Mouse (Mus musculus): ENCODE results near the gene Nudc.

Nudc gene

DNA sequence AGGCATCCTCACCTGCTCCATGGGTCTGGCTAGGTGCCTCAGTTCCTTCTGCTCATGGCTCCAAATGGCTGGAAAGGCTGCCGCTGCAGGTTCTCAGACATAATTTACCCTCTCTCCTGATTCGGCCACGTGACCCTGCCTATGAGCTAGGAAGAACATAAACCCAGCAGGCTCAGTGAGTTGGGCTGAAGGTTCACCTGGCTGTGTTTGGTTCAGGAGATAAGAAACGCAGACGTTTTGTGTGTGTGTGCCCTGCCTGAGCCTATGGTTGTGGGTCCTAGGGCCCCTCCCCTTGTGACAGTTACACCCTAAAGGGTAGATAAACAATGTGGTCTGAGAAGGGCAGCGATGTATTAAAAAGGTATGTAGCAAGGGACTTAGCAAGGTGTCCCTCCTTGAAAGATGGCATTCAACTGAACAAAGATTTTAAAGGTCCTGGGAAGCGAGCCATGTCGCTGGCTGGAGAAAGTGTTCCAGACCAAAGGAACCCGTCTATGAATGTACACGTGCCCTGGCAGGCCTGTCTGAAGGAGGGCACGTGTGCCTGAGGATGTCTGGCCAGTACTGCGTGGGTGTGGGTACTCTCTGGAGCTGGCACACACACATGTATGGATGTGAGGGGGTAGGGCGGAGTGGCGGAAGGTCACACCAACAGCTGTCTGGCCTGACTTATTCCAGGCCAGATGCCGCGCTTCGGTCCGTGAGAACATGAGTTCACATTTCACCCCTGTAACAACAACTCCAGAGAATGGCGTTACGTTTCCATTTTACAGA is 57.0 kb downstream of the Nudc start:
- no peak for DNase-seq

DNA sequence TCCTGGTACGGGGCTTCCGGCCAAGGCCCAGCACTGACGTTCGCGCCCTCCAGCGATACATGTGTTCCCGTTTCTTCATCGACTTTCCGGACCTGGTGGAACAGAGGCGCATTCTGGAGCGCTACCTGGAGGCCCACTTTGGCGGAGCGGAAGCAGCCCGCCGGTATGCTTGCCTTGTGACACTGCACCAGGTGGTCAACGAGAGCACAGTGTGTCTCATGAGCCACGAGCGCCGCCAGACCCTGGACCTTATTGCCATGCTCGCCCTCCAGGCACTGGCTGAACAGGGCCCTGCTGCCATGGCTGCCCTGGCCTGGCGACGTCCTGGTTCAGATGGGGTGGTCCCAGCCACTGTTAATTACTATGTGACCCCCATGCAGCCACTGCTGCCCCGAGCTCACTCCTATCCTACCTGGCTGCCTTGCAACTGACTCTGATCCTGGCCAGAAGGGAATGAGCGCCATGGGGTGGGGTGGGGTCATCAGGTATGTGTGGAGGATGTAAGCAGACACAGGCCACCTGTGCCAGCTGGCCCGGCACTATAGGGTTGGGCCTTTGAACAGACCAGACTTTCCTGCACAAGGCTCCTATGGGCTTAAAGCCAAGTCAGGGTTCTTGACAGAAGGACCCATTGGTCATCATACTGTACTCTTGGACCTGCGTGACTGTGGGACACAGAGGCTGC is 59.0 kb downstream of the Nudc start:
- no peak for DNase-seq

DNA sequence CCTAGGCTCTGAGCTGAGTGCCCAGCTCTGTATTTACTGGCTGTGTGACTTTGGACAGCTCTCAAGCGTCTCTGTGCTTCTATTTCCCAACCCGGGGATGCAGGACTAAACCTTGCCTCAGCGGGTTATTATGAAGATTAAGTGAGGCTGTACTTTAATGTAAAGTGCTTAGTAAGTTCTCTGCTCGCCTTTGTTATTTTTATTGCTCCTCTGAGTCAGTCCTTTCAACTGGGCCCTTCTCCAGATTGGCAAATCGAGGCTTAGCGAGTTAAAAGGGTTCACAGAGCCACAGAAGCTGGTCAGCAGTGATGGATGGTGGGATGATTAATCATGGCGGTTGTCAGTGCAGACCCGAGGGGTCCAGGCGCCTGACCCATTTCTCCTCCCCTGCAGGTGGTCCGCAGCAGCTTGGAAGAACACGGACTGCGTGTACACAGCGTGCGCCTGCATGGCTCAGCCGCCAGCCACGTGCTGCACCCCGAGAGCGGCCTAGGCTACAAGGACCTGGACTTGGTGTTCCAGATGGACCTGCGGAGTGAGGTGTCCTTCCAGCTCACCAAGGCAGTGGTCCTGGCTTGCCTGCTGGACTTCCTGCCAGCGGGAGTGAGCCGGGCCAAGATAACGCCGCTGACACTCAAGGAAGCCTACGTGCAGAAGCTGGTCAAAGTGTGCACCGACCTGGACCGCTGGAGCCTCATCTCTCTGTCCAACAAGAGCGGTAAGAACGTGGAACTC is 59.9 kb downstream of the Nudc start:
- DNase-seq, result no peak

DNA sequence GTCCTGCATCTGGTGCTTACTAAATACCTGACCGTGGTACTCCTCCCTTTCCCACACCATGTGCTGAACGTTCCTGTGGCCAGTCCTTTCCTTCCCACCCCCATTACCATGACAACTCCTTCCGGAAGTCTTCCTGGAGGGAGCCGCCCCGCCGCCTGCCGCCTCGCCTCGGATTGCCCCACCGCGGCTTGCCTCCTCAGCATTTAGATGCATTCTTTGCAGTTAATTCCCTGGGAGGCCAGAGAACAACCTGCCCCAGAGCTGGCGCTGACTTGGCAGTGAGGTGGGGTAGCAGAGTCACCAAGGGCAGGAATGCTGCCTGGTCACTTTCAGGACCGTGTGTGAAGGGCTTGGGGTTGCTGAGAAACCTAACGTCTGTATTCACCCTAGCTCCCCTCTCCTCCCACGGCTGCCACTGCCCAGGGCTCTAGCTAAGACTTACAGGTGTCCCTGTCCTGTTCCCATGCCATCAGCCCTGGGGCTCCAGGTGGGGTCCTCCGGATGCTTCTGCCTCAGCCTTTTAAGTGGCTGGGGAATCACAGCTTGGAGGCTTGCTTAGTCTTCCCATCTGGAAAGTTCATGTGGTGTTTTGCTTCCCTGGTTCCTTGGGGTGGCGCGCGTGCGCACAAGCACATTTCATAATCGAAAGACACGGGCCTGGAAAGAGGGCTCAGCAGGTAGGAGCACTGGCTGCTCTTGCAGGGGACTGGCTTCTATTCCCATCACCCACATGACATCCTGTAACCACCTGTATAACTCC is 61.4 kb downstream of the Nudc start:
- DNase-seq, result no peak
